Mouse (Mus musculus): Measurements from ENCODE around the gene Bloc1s5. TPM values are rescaled to one million over a fixed set of nuclear protein-coding genes. Genes with fewer than 3 reads are reported as not detected.
"Not testable (repeated sequence)": the region's sequence is repeated elsewhere in the genome, so short reads cannot be mapped to it uniquely, and the experiment has no call there.

Bloc1s5 gene
- total RNA-seq (2014; rRNA removed) = 8.9 and 20.6 TPM in 2 replicates
- polyA plus RNA-seq (2015; fragmentation: Nextera tagmentation; extraction: Ambion mirVana) = 18.6 and 23.9 TPM in 2 replicates

DNA sequence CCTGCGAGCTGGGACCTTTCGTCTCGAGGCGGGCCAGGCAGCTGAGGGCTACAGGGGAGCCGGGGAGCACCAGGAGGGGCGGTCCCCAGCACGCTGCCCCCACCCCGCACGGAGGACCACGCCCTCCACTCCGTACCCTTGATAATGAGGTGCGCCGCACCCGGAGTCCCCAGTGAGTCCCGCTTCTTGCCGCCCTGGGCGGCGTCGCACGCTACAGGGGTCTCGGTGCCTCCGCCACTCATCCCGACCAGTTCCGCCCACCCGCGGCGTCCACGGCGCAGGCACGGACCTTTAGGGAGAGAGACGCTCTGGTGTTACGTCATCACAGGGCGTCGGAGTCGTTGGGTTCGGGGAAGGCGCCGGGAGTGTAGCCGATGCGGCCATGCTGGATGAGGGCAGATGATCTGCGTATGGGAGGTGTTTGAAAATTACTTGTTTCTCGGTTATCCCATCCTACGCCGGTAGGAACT lies at the start of gene Bloc1s5:
Gene Bloc1s5 (minus strand): TSS at position 310 of the 470 bp plus-strand sequence.
- 0% methylated on average over 43 of the region's 44 CpGs for WGBS
- ATAC-seq (ENCODE audit: low FRiP score) = peak; percentile 97
- peak; percentile 98 for DNase-seq (ENCODE audit: low spot score)

DNA sequence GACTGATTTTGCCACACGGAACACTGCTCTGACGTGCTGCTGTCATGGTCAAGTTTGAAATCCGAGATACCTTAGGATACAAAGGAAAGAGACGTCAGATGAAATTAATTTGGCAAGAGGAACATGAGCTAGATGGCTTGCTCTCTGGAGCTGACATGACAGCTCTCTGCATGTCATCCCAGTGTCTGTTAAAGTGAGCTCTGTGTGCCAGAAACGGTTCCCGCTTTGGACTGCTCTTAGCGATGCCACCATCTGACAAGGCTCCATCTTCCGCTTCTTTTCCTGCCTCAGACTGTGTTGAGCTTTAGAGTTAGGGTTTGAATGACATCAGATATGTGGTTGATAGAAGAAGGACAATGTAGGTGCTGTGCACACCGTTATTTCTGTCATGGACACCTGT lies 37.4 kb upstream of the Bloc1s5 start:
- Histone ChIP-seq H3K36me3 (ENCODE audit: insufficient read depth, low read length) (no peaks in the 10 kb centered on the region), H3K27me3 (ENCODE audit: insufficient read depth, low read length) (no peaks in the 10 kb centered on the region), H3K4me3 (ENCODE audit: low read depth, low read length) (no peak overlapping the region), H3K9ac (replicated peaks; ENCODE audit: low read length, poor library complexity, severe bottlenecking) (no peak overlapping the region), H3K4me2 (ENCODE audit: low read depth, low read length, poor library complexity, severe bottlenecking) (no peak overlapping the region), H3K27ac (ENCODE audit: low read depth, low read length) (no peak overlapping the region), H3K4me1 (ENCODE audit: insufficient read depth, low read length) (no peaks in the 10 kb centered on the region), H3K9me3 (ENCODE audit: low read length) (no peaks in the 10 kb centered on the region)
- DNase-seq (ENCODE audit: low spot score) (peak; percentile 60), ATAC-seq (ENCODE audit: low FRiP score) (no peak)
- TF ChIP-seq CTCF (IDR thresholded peaks at IDR 0.05) = no peak
- 79% methylated on average over 9 of the region's 9 CpGs for WGBS

More for the DNA sequence above, at the start of gene Bloc1s5:
- Histone ChIP-seq H3K9ac (replicated peaks; ENCODE audit: low read length, poor library complexity, severe bottlenecking) (peak within 1 kb of the TSS; percentile 85), H3K4me3 (ENCODE audit: low read depth, low read length) (peak within 1 kb of the TSS; percentile 90), H3K27ac (ENCODE audit: low read depth, low read length) (peak within 1 kb of the TSS; percentile 72), H3K36me3 (ENCODE audit: insufficient read depth, low read length) (no peaks in the 10 kb centered on the region), H3K27me3 (ENCODE audit: insufficient read depth, low read length) (no peaks in the 10 kb centered on the region), H3K4me1 (ENCODE audit: insufficient read depth, low read length) (no peaks in the 10 kb centered on the region), H3K9me3 (ENCODE audit: low read length) (no peaks in the 10 kb centered on the region), H3K4me2 (ENCODE audit: low read depth, low read length, poor library complexity, severe bottlenecking) (peak within 1 kb of the TSS; percentile 58)
- no peak for TF ChIP-seq CTCF (IDR thresholded peaks at IDR 0.05)

DNA sequence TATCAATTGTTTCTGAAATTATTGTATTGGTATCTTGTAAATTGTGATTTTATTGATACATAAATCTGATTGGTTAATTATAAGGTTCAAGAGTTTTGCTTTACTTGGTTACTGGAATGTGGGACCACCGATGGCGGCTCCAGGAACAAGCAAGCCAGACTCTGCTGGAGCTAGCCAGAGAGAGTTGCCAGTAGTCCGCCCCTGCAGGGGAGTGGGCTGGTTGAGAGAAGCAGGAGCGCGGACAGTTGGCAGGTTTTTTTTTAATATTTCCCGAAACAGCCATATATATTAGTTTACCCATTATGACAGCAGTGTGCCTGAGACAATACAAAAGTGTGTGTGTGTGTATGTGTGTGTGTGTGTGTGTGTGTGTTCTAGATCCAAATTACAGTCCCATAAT lies 36.5 kb upstream of the Bloc1s5 start:
- not testable (repeated sequence) for H3K27me3 ChIP-seq (ENCODE audit: insufficient read depth, low read length); ATAC-seq (ENCODE audit: low FRiP score); H3K9me3 ChIP-seq (ENCODE audit: low read length); H3K27ac ChIP-seq (ENCODE audit: low read depth, low read length); H3K36me3 ChIP-seq (ENCODE audit: insufficient read depth, low read length); H3K9ac ChIP-seq (replicated peaks; ENCODE audit: low read length, poor library complexity, severe bottlenecking); H3K4me3 ChIP-seq (ENCODE audit: low read depth, low read length); H3K4me1 ChIP-seq (ENCODE audit: insufficient read depth, low read length); DNase-seq (ENCODE audit: low spot score); H3K4me2 ChIP-seq (ENCODE audit: low read depth, low read length, poor library complexity, severe bottlenecking)
- WGBS = 91% methylated on average over 6 of the region's 6 CpGs

DNA sequence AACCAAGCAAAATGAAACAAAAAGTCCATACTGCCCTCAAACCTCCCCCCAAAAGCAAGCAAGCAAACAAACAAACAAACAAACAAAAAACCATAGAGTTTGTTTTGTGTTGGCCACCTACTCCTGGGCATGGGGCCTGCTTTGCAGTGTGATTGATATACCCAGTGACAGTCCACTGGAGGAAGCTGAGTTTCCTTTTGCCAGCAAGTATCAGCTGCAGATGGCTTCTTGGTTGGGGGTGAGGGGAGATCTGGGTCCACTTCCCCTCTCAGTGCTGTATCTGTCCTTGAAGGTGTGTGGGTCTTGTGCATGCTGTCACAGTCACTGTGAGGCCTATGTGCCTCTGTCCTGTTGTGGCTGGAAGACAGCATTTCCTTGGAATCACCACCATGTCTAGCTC lies 35.1 kb upstream of the Bloc1s5 start:
- DNase-seq (ENCODE audit: low spot score) = peak; percentile 51
- H3K4me1 ChIP-seq (ENCODE audit: insufficient read depth, low read length) = no peaks in the 10 kb centered on the region
- H3K4me3 ChIP-seq (ENCODE audit: low read depth, low read length) = no peak overlapping the region
- H3K9ac ChIP-seq (replicated peaks; ENCODE audit: low read length, poor library complexity, severe bottlenecking) = no peak overlapping the region
- H3K9me3 ChIP-seq (ENCODE audit: low read length) = no peaks in the 10 kb centered on the region
- no peaks in the 10 kb centered on the region for H3K36me3 ChIP-seq (ENCODE audit: insufficient read depth, low read length)
- H3K27ac ChIP-seq (ENCODE audit: low read depth, low read length) = no peak overlapping the region
- no peaks in the 10 kb centered on the region for H3K27me3 ChIP-seq (ENCODE audit: insufficient read depth, low read length)
- no peak; the same call in 1 of the 2 replicates for ATAC-seq (ENCODE audit: low FRiP score)
- no peak for TF ChIP-seq CTCF (IDR thresholded peaks at IDR 0.05)
- no peak overlapping the region for H3K4me2 ChIP-seq (ENCODE audit: low read depth, low read length, poor library complexity, severe bottlenecking)

DNA sequence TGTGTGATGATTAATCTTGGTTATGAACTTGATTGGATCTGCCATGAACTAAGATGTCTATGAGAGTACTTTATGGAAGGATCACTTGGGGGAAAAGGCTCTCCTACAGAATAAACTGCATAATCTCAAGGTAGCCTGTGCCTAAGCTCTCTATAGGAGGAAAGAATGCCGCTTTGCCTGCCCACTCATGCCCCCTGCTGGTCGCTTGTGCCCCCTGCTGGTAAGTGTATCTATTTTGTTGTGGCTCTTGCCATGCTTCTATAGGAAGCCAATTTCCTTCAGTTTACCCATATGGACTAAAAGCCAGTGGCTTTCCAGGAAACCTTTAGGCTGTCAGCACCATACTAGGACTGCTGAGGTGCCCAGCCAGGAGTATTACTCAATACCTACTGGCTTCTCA lies 33.6 kb upstream of the Bloc1s5 start:
- TF ChIP-seq CTCF (IDR thresholded peaks at IDR 0.05) = peak; percentile 40; the same call in 1 of the 2 replicates
- Histone ChIP-seq H3K4me1 (ENCODE audit: insufficient read depth, low read length) (no peaks in the 10 kb centered on the region), H3K9ac (replicated peaks; ENCODE audit: low read length, poor library complexity, severe bottlenecking) (no peak overlapping the region), H3K27ac (ENCODE audit: low read depth, low read length) (no peak overlapping the region), H3K4me3 (ENCODE audit: low read depth, low read length) (no peak overlapping the region), H3K9me3 (ENCODE audit: low read length) (no peaks in the 10 kb centered on the region), H3K27me3 (ENCODE audit: insufficient read depth, low read length) (no peaks in the 10 kb centered on the region), H3K4me2 (ENCODE audit: low read depth, low read length, poor library complexity, severe bottlenecking) (no peak overlapping the region), H3K36me3 (ENCODE audit: insufficient read depth, low read length) (no peaks in the 10 kb centered on the region)
- WGBS = 21% methylated on average over 2 of the region's 2 CpGs
- no peak for DNase-seq (ENCODE audit: low spot score)
- no peak for ATAC-seq (ENCODE audit: low FRiP score)

DNA sequence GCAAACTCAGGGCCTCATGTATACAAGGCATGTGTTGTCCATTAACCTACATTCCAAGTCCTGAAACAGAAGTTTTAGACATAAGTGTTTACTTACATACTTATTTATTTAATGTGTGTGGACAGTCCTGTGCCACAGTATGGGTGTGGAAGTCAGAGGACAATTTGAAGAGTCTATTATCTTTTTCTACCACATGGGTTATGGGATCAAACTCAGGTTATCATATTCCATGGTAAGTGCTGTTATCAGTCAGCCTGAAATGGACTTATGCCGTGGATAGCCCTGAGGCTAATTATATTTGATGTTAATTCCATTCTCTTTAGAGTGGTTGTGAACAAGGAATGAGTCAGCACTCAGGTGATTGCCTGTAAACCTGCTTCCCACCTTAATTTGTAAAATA lies 29.8 kb upstream of the Bloc1s5 start:
- H3K9me3 ChIP-seq (ENCODE audit: low read length) = no peaks in the 10 kb centered on the region
- TF ChIP-seq CTCF (IDR thresholded peaks at IDR 0.05) = no peak
- whole genome bisulfite sequencing = 69% methylated on average over 1 of the region's 1 CpGs
- H3K4me2 ChIP-seq (ENCODE audit: low read depth, low read length, poor library complexity, severe bottlenecking) = no peak overlapping the region
- no peaks in the 10 kb centered on the region for H3K27me3 ChIP-seq (ENCODE audit: insufficient read depth, low read length)
- ATAC-seq (ENCODE audit: low FRiP score) (no peak), DNase-seq (ENCODE audit: low spot score) (no peak)
- H3K27ac ChIP-seq (ENCODE audit: low read depth, low read length) = no peak overlapping the region
- no peaks in the 10 kb centered on the region for H3K4me1 ChIP-seq (ENCODE audit: insufficient read depth, low read length)
- no peak overlapping the region for H3K9ac ChIP-seq (replicated peaks; ENCODE audit: low read length, poor library complexity, severe bottlenecking)
- H3K4me3 ChIP-seq (ENCODE audit: low read depth, low read length) = no peak overlapping the region
- H3K36me3 ChIP-seq (ENCODE audit: insufficient read depth, low read length) = no peaks in the 10 kb centered on the region

All from midbrain, postnatal 0 days (tissue).